Mouse (Mus musculus): ENCODE measurements around the gene Cox5a. TPM values are rescaled to one million over a fixed set of nuclear protein-coding genes. Genes with fewer than 3 reads are reported as not detected.

Cox5a gene
- total and polyA plus RNA-seq, 3 experiments: 179 to 255 (median 229) TPM

- DNase-seq (ENCODE audit: extremely low read depth): no peak
- in situ Hi-C loops (cut with MboI; ENCODE audit: low pct_ligation_motif_present, low pct_unique_long_range_greater_than_20kb, low sequenced_read_pairs) (no loop called here), dilution Hi-C loops (cut with MboI; ENCODE audit: extremely low pct_ligation_motif_present, extremely low pct_unique_long_range_greater_than_20kb, low sequenced_read_pairs) (no loop called here)
- no peak overlapping the region for H3K27ac ChIP-seq (ENCODE audit: insufficient read depth, low read depth)
- H3K79me2 ChIP-seq (replicated peaks; ENCODE audit: control insufficient read depth, extremely low read depth, insufficient read depth, poor library complexity, severe bottlenecking): no peaks in the 10 kb centered on the region
- no peak overlapping the region for H3K4me2 ChIP-seq (ENCODE audit: insufficient read depth, low read depth, poor library complexity, severe bottlenecking)
- H3K9ac ChIP-seq (ENCODE audit: insufficient read depth, low read depth): no peak overlapping the region
- TF ChIP-seq MEF2A (IDR thresholded peaks at IDR 0.05; ENCODE audit: borderline replicate concordance, low read depth, low read length) (no peak), HCFC1 (IDR thresholded peaks at IDR 0.05; ENCODE audit: low read depth, low read length) (no peak), EP300 (IDR thresholded peaks at IDR 0.05; ENCODE audit: low read length) (no peak), MAFK (IDR thresholded peaks at IDR 0.05; ENCODE audit: insufficient replicate concordance, low read length) (no peak), JUN (IDR thresholded peaks at IDR 0.05; ENCODE audit: insufficient read depth, low read depth, low read length) (no peak), POLR2AphosphoS2 (IDR thresholded peaks at IDR 0.05; ENCODE audit: low read depth, low read length) (no peak), ETS1 (conservative IDR thresholded peaks at IDR 0.05; ENCODE audit: low read depth, low read length) (no peak), POLR2A (IDR thresholded peaks at IDR 0.05; ENCODE audit: low read depth, low read length) (no peak), JUND (conservative IDR thresholded peaks at IDR 0.05; ENCODE audit: low read depth, low read length) (no peak), USF1 (IDR thresholded peaks at IDR 0.05; ENCODE audit: low read depth, low read length) (no peak), SIN3A (IDR thresholded peaks at IDR 0.05; ENCODE audit: low read length) (no peak), ELF1 (IDR thresholded peaks at IDR 0.05; ENCODE audit: low read depth, low read length) (no peak), USF2 (conservative IDR thresholded peaks at IDR 0.05; ENCODE audit: low read depth, low read length) (no peak), E2F4 (IDR thresholded peaks at IDR 0.05; ENCODE audit: insufficient replicate concordance, low read depth, low read length) (no peak), MAX (IDR thresholded peaks at IDR 0.05; ENCODE audit: low read length) (no peak), IRF4 (IDR thresholded peaks at IDR 0.05; ENCODE audit: low read depth, low read length) (no peak), ZMIZ1 (IDR thresholded peaks at IDR 0.05; ENCODE audit: low read depth, low read length) (no peak), NRF1 (IDR thresholded peaks at IDR 0.05; ENCODE audit: low read depth, low read length) (no peak), GABPA (IDR thresholded peaks at IDR 0.05; ENCODE audit: insufficient replicate concordance, low read depth, low read length) (no peak)
- H3K4me3 ChIP-seq (replicated peaks in 1 of 3; ENCODE audit: low read depth in 2 of 3, low read length in 2 of 3, poor library complexity in 1 of 3): no peak overlapping the region
- no peaks in the 10 kb centered on the region for H3K9me3 ChIP-seq (replicated peaks; ENCODE audit: low read length)
- H3K36me3 ChIP-seq (replicated peaks in 1 of 2; ENCODE audit: control insufficient read depth in 1 of 2, insufficient read depth in 1 of 2, low read length in 1 of 2): no peaks in the 10 kb centered on the region
- peaks cover 0 to 3% of the 10 kb centered on the region in 2 experiments; a peak in 1 of 4 replicates for H3K4me1 ChIP-seq (ENCODE audit: control insufficient read depth in 1 of 2, insufficient read depth in 2 of 2)
- H3K27me3 ChIP-seq (replicated peaks): peaks cover 2% of the 10 kb centered on the region
Observed at GRCm38 (mm10) chr9:57497236-57497635, 23.8 kb upstream of the Cox5a start.

DNA sequence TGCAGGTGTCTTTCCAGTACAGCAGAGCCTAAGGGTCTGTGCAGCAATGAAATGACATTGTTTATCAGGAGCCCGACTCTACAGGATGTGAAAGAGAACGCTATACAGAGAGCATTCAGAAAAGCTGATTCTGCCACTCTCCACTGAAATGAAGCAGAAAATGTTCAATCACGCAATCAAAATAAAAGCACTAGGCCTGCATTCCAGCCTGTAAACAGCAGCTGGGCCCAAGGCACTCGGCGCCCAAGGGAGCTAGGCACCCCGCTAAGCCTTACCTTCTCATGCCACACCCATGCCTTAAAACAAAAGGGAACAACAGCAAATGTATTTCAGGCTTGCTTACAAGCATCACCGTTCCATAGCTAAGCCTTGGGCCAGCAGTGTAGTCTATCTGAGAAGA is 22.5 kb upstream of the Cox5a start:
- no peak for DNase-seq (ENCODE audit: extremely low read depth)
- no peaks in the 10 kb centered on the region for H3K79me2 ChIP-seq (replicated peaks; ENCODE audit: control insufficient read depth, extremely low read depth, insufficient read depth, poor library complexity, severe bottlenecking)
- H3K4me1 ChIP-seq (ENCODE audit: control insufficient read depth in 1 of 2, insufficient read depth in 2 of 2): peaks cover 0 to 3% of the 10 kb centered on the region in 2 experiments; a peak in 1 of 4 replicates
- H3K27ac ChIP-seq (ENCODE audit: insufficient read depth, low read depth): no peak overlapping the region
- no peaks in the 10 kb centered on the region for H3K9me3 ChIP-seq (replicated peaks; ENCODE audit: low read length)
- TF ChIP-seq RCOR1 (conservative IDR thresholded peaks at IDR 0.05; ENCODE audit: low read depth, low read length): no peak
- TF ChIP-seq MXI1 (IDR thresholded peaks at IDR 0.05; ENCODE audit: low read depth, low read length): no peak
- TF ChIP-seq MEF2A (IDR thresholded peaks at IDR 0.05; ENCODE audit: borderline replicate concordance, low read depth, low read length): no peak
- TF ChIP-seq ZKSCAN1 (IDR thresholded peaks at IDR 0.05; ENCODE audit: borderline replicate concordance, low read depth, low read length): no peak
- H3K27me3 ChIP-seq (replicated peaks): peaks cover 2% of the 10 kb centered on the region
- in situ Hi-C loops (cut with MboI; ENCODE audit: low pct_ligation_motif_present, low pct_unique_long_range_greater_than_20kb, low sequenced_read_pairs) (no loop called here), dilution Hi-C loops (cut with MboI; ENCODE audit: extremely low pct_ligation_motif_present, extremely low pct_unique_long_range_greater_than_20kb, low sequenced_read_pairs) (no loop called here)
- H3K4me3 ChIP-seq (replicated peaks in 1 of 3; ENCODE audit: low read depth in 2 of 3, low read length in 2 of 3, poor library complexity in 1 of 3): no peak overlapping the region
- H3K36me3 ChIP-seq (replicated peaks in 1 of 2; ENCODE audit: control insufficient read depth in 1 of 2, insufficient read depth in 1 of 2, low read length in 1 of 2): no peaks in the 10 kb centered on the region
- H3K9ac ChIP-seq (ENCODE audit: insufficient read depth, low read depth): no peak overlapping the region
- no peak overlapping the region for H3K4me2 ChIP-seq (ENCODE audit: insufficient read depth, low read depth, poor library complexity, severe bottlenecking)
